In genomic region chr19:28870351-28870750, GRCm38 (mm10) we compare ENCODE assay signal across 21 mouse cellular contexts. TPM values are rescaled to one million over a fixed set of nuclear protein-coding genes. Genes with fewer than 3 reads are reported as not detected.
A peak's percentile ranks its signal among the peaks of the same experiment; 100 is the strongest.
DNase-seq lines count a peak whose midpoint lies in the region; ATAC-seq lines count a peak whose summit lies in the region.
"Had no signal": no experiment of that assay in that cellular context is flagged by ENCODE, and none has a peak within 500 bp of the region (broad histone marks: within the 10 kb centered on the region; RNA-seq: fewer than 3 reads in every experiment).

No protein-coding gene starts in this region.

- peak; percentile 33 for DNase-seq in retina, adult 2 months (ENCODE audit: low read depth, low spot score)
- DNase-seq in retina, embryonic 14.5 days (ENCODE audit: low spot score), result no peak
- peak; percentile 65 for DNase-seq in retina, postnatal 1 day
- peak; percentile 52 for DNase-seq in retina, postnatal 7 days (ENCODE audit: low read depth, low spot score)
- no peak for DNase-seq in forebrain, embryonic 14.5 days (ENCODE audit: low spot score)
- no peak for DNase-seq in liver
- DNase-seq: adrenal gland, adult 2 months; adrenal gland, adult 8-10 months; adrenal gland, postnatal 10 days; adrenal gland, postnatal 14 days; adrenal gland, postnatal 25 days; adrenal gland, postnatal 36 days; B cell, adult 2 months; cerebellum, adult 11 months; cerebellum, adult 11-12 months; cerebellum, adult 18-20 months had no signal

- no peak overlapping the region for H3K4me2 ChIP-seq in forebrain, embryonic 14.5 days (ENCODE audit: low read length)

- no peaks in the 10 kb centered on the region for H3K36me3 ChIP-seq in forebrain, embryonic 14.5 days (ENCODE audit: control insufficient read depth, insufficient read depth, low read length)
- H3K36me3 ChIP-seq: G1E had no signal

- 80% methylated on average over 2 of the region's 2 CpGs for WGBS in forebrain, embryonic 14.5 days

- no peaks in the 10 kb centered on the region for H3K27me3 ChIP-seq in forebrain, embryonic 14.5 days (replicated peaks; ENCODE audit: control insufficient read depth, insufficient read depth, low read length)
- H3K27me3 ChIP-seq: CH12.LX had no signal

- H3K4me3 ChIP-seq in forebrain, embryonic 14.5 days (ENCODE audit: low read depth, low read length), result no peak overlapping the region

- no peak overlapping the region for H3K27ac ChIP-seq in forebrain, embryonic 14.5 days (ENCODE audit: low read depth, low read length)

- no peak for ATAC-seq in forebrain, embryonic 14.5 days
- ATAC-seq: activated CD4-positive, CD25-positive, alpha-beta regulatory T cell, adult 4 months; CD4-positive, CD25-positive, alpha-beta regulatory T cell, adult 4 months; Patski had no signal

- H3K9me3 ChIP-seq in forebrain, embryonic 14.5 days (replicated peaks; ENCODE audit: control insufficient read depth, low read length), result no peaks in the 10 kb centered on the region
- H3K9me3 ChIP-seq: G1E had no signal

- no peak overlapping the region for H3K9ac ChIP-seq in forebrain, embryonic 14.5 days (ENCODE audit: low read length)

- 0 out of 2 replicates have a peak, but pooled peaks cover 3% of the 10 kb centered on the region for H3K4me1 ChIP-seq in forebrain, embryonic 14.5 days (ENCODE audit: control insufficient read depth, insufficient read depth, low read length)

RNA-seq across cellular contexts. Expression of gene Slc1a1, which starts 35.5 kb away (rescaled TPM):
- 9.3 and 13.6 TPM in 2 replicates for polyA plus RNA-seq in forebrain, embryonic 14.5 days (2014; fragmentation: Nextera tagmentation; extraction: Ambion mirVana)
- polyA plus RNA-seq: activated CD4-positive, CD25-positive, alpha-beta regulatory T cell, adult 4 months; G1E had no signal

Comparison
In these comparisons a context has a peak if more than half of its experiments do, and no peak if none do; other contexts are left out.
1. DNase-seq: peak in retina, adult 2 months (single experiment), retina, postnatal 1 day (single experiment) and retina, postnatal 7 days (single experiment); none in retina, embryonic 14.5 days (single experiment), forebrain, embryonic 14.5 days (single experiment) and liver (single experiment).